Mouse (Mus musculus) B cell, adult 62 days (primary cell): ENCODE data around the gene Senp7. TPM values are rescaled to one million over a fixed set of nuclear protein-coding genes. Genes with fewer than 3 reads are reported as not detected.

Experiments used
- total RNA-seq: library from RNA; stranded (reverse); gene quantifications from 4 replicates; pipeline ENCODE4 v1.2.4, GENCODE M21; 2023

Gene Senp7
- 80.7 to 95.7 TPM (median 87.1 TPM) in 4 replicates for total RNA-seq

GRCm38 (mm10) chr16:56048038-56048437 lies at the start of gene Senp7:
Gene Senp7 (plus strand): TSS chr16:56048338.

DNA sequence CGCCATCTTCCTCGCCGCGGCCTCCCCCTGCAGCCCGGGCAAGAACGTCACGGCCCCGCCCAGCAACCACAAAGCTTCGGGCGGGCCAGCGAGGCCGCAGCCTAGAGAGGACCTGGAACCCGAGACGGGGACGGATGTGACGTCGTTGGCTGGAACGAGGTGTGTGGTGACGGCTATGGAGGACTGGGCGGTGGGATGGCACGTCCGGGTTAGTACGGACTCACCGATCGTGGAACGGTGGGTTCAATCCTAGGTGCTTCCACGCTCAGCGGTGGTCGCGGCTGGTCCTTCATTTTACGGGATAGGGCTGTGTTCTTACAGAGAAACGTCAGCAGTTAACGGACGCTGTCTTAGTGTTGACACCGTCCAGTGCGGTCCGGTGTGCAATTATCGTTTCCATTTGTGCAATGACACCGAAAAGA lies 18.5 kb upstream of the Senp7 start, which contains the start of gene Pcnp:
TSS of gene Pcnp (minus strand) at position 79 of the 422 bp plus-strand sequence.

DNA sequence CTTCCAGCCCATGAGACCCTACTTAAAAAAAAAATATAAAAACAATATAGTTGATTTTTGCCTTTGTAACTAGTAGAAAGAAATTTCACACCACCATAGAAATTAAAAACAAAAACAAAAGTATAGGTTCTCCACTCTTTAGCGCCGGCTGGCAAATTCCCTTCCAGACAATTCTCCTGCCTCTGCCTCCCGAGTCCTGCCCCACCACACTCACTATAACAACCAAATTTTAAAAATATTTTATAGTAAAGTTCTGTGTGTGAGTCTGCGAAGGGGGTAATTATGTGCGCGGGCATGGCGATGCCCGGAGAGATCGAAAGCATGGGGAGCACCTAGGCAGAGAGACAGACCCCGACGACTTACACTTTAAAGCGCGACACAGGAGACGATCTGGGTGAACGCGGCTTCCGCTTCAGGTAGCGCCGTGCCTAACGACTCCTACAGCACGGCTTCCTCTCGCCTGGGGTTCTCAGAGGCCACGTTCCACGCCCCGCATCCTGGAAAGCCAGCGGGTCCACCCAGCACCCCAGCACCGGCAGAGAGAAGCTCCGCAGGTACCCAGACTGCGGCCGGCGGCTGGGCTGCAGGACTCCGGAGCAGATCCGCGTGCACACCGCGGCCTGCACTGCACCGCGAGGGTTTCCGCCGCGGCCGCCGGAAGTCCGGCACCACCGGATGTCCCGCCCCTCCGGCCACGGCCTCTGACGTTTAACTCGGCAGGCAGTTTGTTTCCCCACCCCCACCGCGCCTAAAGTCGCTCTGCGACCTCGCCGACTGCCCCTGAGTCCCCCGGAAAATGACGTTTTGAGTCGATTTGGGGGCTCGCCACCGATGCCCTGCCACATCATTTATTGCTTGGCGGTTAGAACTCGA lies 10.8 kb upstream of the Senp7 start, which contains the start of gene Trmt10c:
TSS of gene Trmt10c (minus strand) at position 682 of the 873 bp plus-strand sequence.

DNA sequence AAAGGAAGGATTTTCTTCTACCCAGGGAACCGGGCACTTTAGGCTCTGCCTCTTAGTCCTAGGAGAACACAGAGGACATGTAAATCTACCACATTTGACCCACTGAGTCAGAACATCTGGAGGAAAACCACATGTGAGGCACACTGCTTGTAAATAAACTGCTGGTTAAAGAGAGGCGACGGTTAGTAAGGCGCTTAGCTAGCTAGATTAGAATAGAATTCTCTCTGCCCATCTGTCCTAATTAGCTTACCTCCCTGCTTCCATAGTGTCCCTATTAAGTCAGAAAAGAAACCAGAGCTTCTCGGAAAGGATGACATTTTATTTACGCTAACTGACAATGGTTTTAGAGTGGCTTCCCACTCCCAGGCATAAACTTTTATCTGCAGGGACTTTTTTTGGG lies 155.9 kb downstream of the Senp7 start, which contains the start of gene Impg2:
TSS of gene Impg2 (plus strand) at position 263 of the 400 bp plus-strand sequence.

Other genes starting within 250 kb of the Senp7 start
- 76.9 to 100 TPM (median 86.5 TPM) in 4 replicates for gene Nfkbiz, start 209.4 kb upstream of the Senp7 start, total RNA-seq
- 22.6 to 28.6 TPM (median 24.6 TPM) in 4 replicates for gene Nxpe3, start 153.1 kb upstream of the Senp7 start, total RNA-seq
- 12.1 to 16.5 TPM (median 14.0 TPM) in 4 replicates for gene Cep97, start 113.5 kb upstream of the Senp7 start, total RNA-seq
- 751 to 839 TPM (median 789 TPM) in 4 replicates for gene Rpl24, start 82.1 kb upstream of the Senp7 start, total RNA-seq
- gene Zbtb11, start 74.5 kb upstream of the Senp7 start, total RNA-seq, result 45.3 to 52.9 TPM (median 48.7 TPM) in 4 replicates
- 101 to 112 TPM (median 108 TPM) in 4 replicates for gene Pcnp, start 18.6 kb upstream of the Senp7 start, total RNA-seq
- 11.1 to 15.0 TPM (median 12.9 TPM) in 4 replicates for gene Trmt10c, start 10.5 kb upstream of the Senp7 start, total RNA-seq
- 1.9 to 2.7 TPM (median 2.3 TPM) in 4 replicates for gene Impg2, start 156.0 kb downstream of the Senp7 start, total RNA-seq